Comparison of ENCODE assay signal across 27 mouse cellular contexts in genomic region chr4:83373381-83373780, GRCm38 (mm10). TPM values are rescaled to one million over a fixed set of nuclear protein-coding genes. Genes with fewer than 3 reads are reported as not detected.
A peak's percentile ranks its signal among the peaks of the same experiment; 100 is the strongest.
DNase-seq lines count a peak whose midpoint lies in the region; ATAC-seq and TF ChIP-seq lines count a peak whose summit lies in the region.
"Had no signal": no experiment of that assay in that cellular context is flagged by ENCODE, and none has a peak within 500 bp of the region (broad histone marks: within the 10 kb centered on the region; RNA-seq: fewer than 3 reads in every experiment).

No protein-coding gene starts in this region.

- no peak for TF ChIP-seq CTCF in kidney, adult 2 months (conservative IDR thresholded peaks at IDR 0.05; ENCODE audit: insufficient read depth, insufficient read length, low read depth, low read length)

- 46% methylated on average over 4 of the region's 4 CpGs for WGBS in forebrain, embryonic 15.5 days
- WGBS in forebrain, embryonic 12.5 days, result 71% methylated on average over 4 of the region's 4 CpGs
- 58% methylated on average over 4 of the region's 4 CpGs for WGBS in kidney, adult 2 months

- H3K4me1 ChIP-seq in forebrain, embryonic 15.5 days, result no peaks in the 10 kb centered on the region
- no peaks in the 10 kb centered on the region for H3K4me1 ChIP-seq in forebrain, embryonic 12.5 days
- no peaks in the 10 kb centered on the region for H3K4me1 ChIP-seq in kidney, adult 2 months (ENCODE audit: control insufficient read depth, insufficient read depth, low read length)
- H3K4me1 ChIP-seq: embryonic facial prominence, embryonic 13.5 days; hindbrain, embryonic 13.5 days; limb, embryonic 13.5 days; lung, embryonic 15.5 days; neural tube, embryonic 12.5 days; stomach, embryonic 15.5 days had no signal

- H3K4me2 ChIP-seq in forebrain, embryonic 15.5 days (replicated peaks), result no peak overlapping the region
- H3K4me2 ChIP-seq in forebrain, embryonic 12.5 days, result no peak overlapping the region
- H3K4me2 ChIP-seq: embryonic facial prominence, embryonic 13.5 days; heart, embryonic 11.5 days; hindbrain, embryonic 13.5 days; limb, embryonic 13.5 days; liver, embryonic 11.5 days; lung, embryonic 15.5 days; midbrain, embryonic 11.5 days; neural tube, embryonic 12.5 days; stomach, embryonic 15.5 days had no signal

- no peak overlapping the region for H3K27ac ChIP-seq in forebrain, embryonic 15.5 days (replicated peaks)
- H3K27ac ChIP-seq in forebrain, embryonic 12.5 days, result no peak overlapping the region
- H3K27ac ChIP-seq in kidney, adult 2 months (ENCODE audit: insufficient read depth, low read depth, low read length), result no peak overlapping the region
- H3K27ac ChIP-seq: embryonic facial prominence, embryonic 13.5 days; hindbrain, embryonic 13.5 days; limb, embryonic 13.5 days; lung, embryonic 15.5 days; neural tube, embryonic 12.5 days; stomach, embryonic 15.5 days had no signal

- H3K4me3 ChIP-seq in forebrain, embryonic 15.5 days, result no peak overlapping the region
- H3K4me3 ChIP-seq in forebrain, embryonic 12.5 days (replicated peaks), result no peak overlapping the region
- H3K4me3 ChIP-seq in kidney, adult 2 months (ENCODE audit: insufficient read depth, low read depth, low read length), result no peak overlapping the region
- H3K4me3 ChIP-seq: embryonic facial prominence, embryonic 13.5 days; hindbrain, embryonic 13.5 days; limb, embryonic 13.5 days; lung, embryonic 15.5 days; neural tube, embryonic 12.5 days; stomach, embryonic 15.5 days had no signal

- H3K9ac ChIP-seq in forebrain, embryonic 15.5 days (replicated peaks), result no peak overlapping the region
- no peak overlapping the region for H3K9ac ChIP-seq in forebrain, embryonic 12.5 days
- H3K9ac ChIP-seq: embryonic facial prominence, embryonic 13.5 days; hindbrain, embryonic 13.5 days; limb, embryonic 13.5 days; lung, embryonic 15.5 days; neural tube, embryonic 12.5 days; stomach, embryonic 15.5 days had no signal

- no peaks in the 10 kb centered on the region for H3K27me3 ChIP-seq in forebrain, embryonic 15.5 days
- H3K27me3 ChIP-seq in forebrain, embryonic 12.5 days, result no peaks in the 10 kb centered on the region
- no peaks in the 10 kb centered on the region for H3K27me3 ChIP-seq in kidney, adult 2 months (replicated peaks; ENCODE audit: control insufficient read depth, insufficient read depth, low read length)
- H3K27me3 ChIP-seq: CH12.LX; embryonic facial prominence, embryonic 13.5 days; hindbrain, embryonic 13.5 days; limb, embryonic 13.5 days; lung, embryonic 15.5 days; neural tube, embryonic 12.5 days; Patski; stomach, embryonic 15.5 days had no signal

- peak; percentile 57; the same call in 1 of the 2 replicates for ATAC-seq in forebrain, embryonic 15.5 days (replicated peaks)
- no peak for ATAC-seq in forebrain, embryonic 12.5 days (ENCODE audit: low FRiP score)
- ATAC-seq: intestine, postnatal 0 days; midbrain, embryonic 16.5 days; Patski had no signal

- TF ChIP-seq POLR2A in kidney, adult 2 months (IDR thresholded peaks at IDR 0.05; ENCODE audit: low read depth, low read length), result no peak

- no peaks in the 10 kb centered on the region for H3K36me3 ChIP-seq in forebrain, embryonic 15.5 days
- no peaks in the 10 kb centered on the region for H3K36me3 ChIP-seq in forebrain, embryonic 12.5 days (replicated peaks)
- no peaks in the 10 kb centered on the region for H3K36me3 ChIP-seq in kidney, adult 2 months (ENCODE audit: control insufficient read depth, insufficient read depth, low read length)
- H3K36me3 ChIP-seq: embryonic facial prominence, embryonic 13.5 days; hindbrain, embryonic 13.5 days; limb, embryonic 13.5 days; lung, embryonic 15.5 days; neural tube, embryonic 12.5 days; stomach, embryonic 15.5 days had no signal

- H3K9me3 ChIP-seq in forebrain, embryonic 15.5 days, result no peaks in the 10 kb centered on the region
- no peaks in the 10 kb centered on the region for H3K9me3 ChIP-seq in forebrain, embryonic 12.5 days
- H3K9me3 ChIP-seq: embryonic facial prominence, embryonic 13.5 days; hindbrain, embryonic 13.5 days; limb, embryonic 13.5 days; lung, embryonic 15.5 days; neural tube, embryonic 12.5 days; stomach, embryonic 15.5 days had no signal

- peak; percentile 37 for DNase-seq in right cerebral cortex, postnatal 10 days (ENCODE audit: low spot score in 2 of 2)
- DNase-seq in right cerebral cortex, postnatal 25 days, result no peak
- peak; percentile 71 for DNase-seq in NIH3T3 (ENCODE audit: low read depth)
- no peak for DNase-seq in kidney, adult 2 months
- DNase-seq in adrenal gland, postnatal 10 days, result no peak
- DNase-seq: adrenal gland, postnatal 25 days; cerebellum, adult 8-10 months; gastrocnemius, postnatal 25 days; heart, adult 18-20 months; heart, postnatal 4 days; kidney, postnatal 14 days; right cerebral cortex, adult 18-20 months had no signal

RNA-seq across cellular contexts. Expression of gene Snapc3, which starts 44.1 kb away (rescaled TPM):
- polyA plus RNA-seq in forebrain, embryonic 15.5 days (2015; fragmentation: Nextera tagmentation; extraction: Ambion mirVana), result 100 and 101 TPM in 2 replicates
- 79.9 and 80.7 TPM in 2 replicates for polyA plus RNA-seq in forebrain, embryonic 12.5 days (2016; fragmentation: Nextera tagmentation; extraction: Ambion mirVana)
- polyA plus RNA-seq in kidney, adult 2 months (2012; rRNA removed), result 8.0 and 10.3 TPM in 2 replicates
- 10 to 100 TPM; 18.9 to 31.3 TPM for total RNA-seq in adrenal gland, postnatal 10 days (2021)

RNA-seq across cellular contexts. Expression of gene Ttc39b, which starts 49.3 kb away (rescaled TPM):
- 11.7 and 13.7 TPM in 2 replicates for polyA plus RNA-seq in forebrain, embryonic 15.5 days (2015; fragmentation: Nextera tagmentation; extraction: Ambion mirVana)
- polyA plus RNA-seq in forebrain, embryonic 12.5 days (2016; fragmentation: Nextera tagmentation; extraction: Ambion mirVana), result 6.2 and 6.3 TPM in 2 replicates
- polyA plus RNA-seq in kidney, adult 2 months (2012; rRNA removed), result 2.0 and 2.5 TPM in 2 replicates
- 10 to 100 TPM; 16.4 to 17.0 TPM for total RNA-seq in adrenal gland, postnatal 10 days (2021)

Comparison
In these comparisons a context has a peak if more than half of its experiments do, and no peak if none do; other contexts are left out.
1. DNase-seq: peak in right cerebral cortex, postnatal 10 days (2 of 2) and NIH3T3 (single experiment); none in right cerebral cortex, postnatal 25 days (single experiment), kidney, adult 2 months (single experiment) and adrenal gland, postnatal 10 days (single experiment).